Mouse (Mus musculus): Measurements from ENCODE around the gene Lxn. TPM values are rescaled to one million over a fixed set of nuclear protein-coding genes. Genes with fewer than 3 reads are reported as not detected.

Lxn gene
- 202 and 218 TPM in 2 replicates for polyA plus RNA-seq (2016; fragmentation: Nextera tagmentation; extraction: Ambion mirVana)

DNA sequence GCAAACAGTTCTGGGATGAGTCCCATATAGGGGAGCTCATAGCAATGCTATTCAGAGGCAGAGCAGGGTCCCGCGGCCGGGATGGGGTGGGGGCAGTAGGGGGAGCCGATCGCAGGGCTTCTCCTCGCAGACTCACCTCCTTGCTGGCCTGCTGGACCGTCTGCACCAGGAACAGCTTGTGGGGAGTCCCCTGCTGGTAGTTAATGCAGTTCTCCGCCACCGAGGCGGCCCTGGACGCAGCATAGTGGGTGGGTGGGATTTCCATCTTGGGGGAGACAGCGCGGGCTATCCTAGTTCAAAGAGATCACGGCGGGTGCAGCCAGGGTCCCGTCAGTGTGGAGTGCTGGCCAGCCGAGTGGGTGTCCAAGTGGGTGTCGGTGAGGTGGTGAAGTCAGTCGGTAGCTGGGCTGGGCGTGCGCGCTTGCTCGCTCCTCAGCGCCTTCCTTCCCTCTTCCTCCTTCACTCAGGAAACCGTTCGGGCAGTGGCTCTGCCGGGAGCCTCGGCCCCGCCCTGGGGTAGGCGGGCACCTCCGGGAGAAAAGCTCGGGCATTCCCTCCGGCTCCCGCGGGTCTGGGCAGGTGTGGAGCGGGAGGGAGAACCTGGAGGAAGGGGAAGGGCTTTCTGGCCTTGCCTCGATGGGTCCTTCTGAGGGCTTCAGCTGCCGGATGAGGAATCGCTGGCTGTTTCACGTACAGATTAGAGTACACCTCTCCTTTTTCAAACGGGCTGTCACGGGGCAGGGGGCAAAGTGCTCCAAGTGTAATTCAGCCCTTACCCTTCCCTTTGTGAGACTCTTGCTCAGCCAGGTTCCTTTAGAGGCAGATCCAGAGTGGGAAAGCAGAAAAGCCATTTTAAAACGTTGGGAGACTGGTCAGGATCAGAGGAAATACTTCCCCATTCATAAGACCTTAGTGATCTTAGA is at the start of gene Lxn:
TSS of gene Lxn (minus strand) at position 477 of the 923 bp plus-strand sequence.
- Histone ChIP-seq H3K27ac (peak within 1 kb of the TSS; percentile 38; the same call in 1 of the 2 replicates), H3K9me3 (no peaks in the 10 kb centered on the region), H3K27me3 (replicated peaks) (no peaks in the 10 kb centered on the region), H3K36me3 (peaks cover 22% of the 10 kb centered on the region), H3K4me2 (replicated peaks) (peak within 1 kb of the TSS; percentile 86), H3K4me3 (peak within 1 kb of the TSS; percentile 62), H3K9ac (peak within 1 kb of the TSS; percentile 77), H3K4me1 (peaks cover 12% of the 10 kb centered on the region)
- ATAC-seq (ENCODE audit: low FRiP score, low read depth) = peak; percentile 77
- WGBS = under 1% methylated on average over 38 of the region's 43 CpGs

DNA sequence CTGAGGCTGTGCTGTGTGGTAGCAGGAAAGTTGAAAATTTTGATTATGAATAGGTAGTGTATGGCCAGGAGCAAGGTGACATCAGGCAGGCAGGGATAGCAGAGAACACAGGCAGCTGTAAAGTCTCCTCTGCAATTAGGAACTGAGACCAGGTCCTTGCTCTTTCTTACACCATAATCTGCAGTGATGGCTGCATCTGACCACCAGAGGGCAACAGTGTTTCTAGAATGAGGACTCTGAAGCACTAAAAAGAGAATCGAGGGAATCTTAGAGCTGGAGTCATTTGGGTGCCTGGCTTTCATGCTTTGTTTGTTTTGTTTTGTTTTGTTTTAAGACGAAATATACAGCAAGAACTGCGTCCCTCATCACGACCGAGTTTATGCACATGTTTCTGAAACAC is 49.1 kb upstream of the Lxn start:
- Histone ChIP-seq H3K36me3 (no peaks in the 10 kb centered on the region), H3K9ac (no peak overlapping the region), H3K4me3 (no peak overlapping the region), H3K27me3 (replicated peaks) (peaks cover 15% of the 10 kb centered on the region), H3K9me3 (no peaks in the 10 kb centered on the region), H3K4me2 (replicated peaks) (no peak overlapping the region), H3K27ac (no peak overlapping the region), H3K4me1 (peaks cover 13% of the 10 kb centered on the region)
- WGBS = 3% methylated on average over 5 of the region's 5 CpGs
- peak; percentile 56 for ATAC-seq (ENCODE audit: low FRiP score, low read depth)

DNA sequence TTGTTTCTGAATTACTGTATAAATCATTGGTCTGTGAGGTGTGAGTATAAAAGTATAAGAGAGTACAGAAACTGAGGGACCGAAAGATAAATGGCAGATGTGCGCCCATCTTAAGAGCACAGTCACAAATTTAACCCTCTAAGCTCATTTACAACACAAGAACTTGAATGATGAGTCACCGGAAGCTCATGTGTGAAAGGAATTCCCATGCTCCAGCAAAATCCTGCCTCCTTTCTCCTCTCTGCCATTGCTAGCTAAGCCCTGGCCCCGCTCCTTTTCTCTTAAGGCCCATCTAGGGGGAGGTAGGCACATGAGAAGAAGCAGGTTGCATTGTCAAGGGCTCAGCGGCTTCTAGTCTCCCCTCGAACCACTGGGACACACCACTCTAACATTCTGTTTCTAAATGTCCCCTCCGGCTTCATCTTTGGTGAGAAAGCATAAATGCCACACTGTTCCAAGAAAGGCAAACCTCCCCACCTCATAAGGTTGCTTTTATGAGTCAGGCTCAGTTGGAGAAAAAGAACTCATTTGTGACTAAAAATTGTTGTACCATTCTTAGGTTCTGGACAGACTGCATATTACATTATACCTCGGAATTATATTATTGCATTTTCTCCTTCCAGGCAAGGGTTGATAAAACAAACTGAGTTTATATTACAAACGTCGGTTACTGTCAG is 44.6 kb upstream of the Lxn start:
- Histone ChIP-seq H3K4me3 (no peak overlapping the region), H3K9me3 (no peaks in the 10 kb centered on the region), H3K36me3 (no peaks in the 10 kb centered on the region), H3K4me2 (replicated peaks) (no peak overlapping the region), H3K27me3 (replicated peaks) (no peaks in the 10 kb centered on the region), H3K4me1 (no peaks in the 10 kb centered on the region), H3K9ac (no peak overlapping the region), H3K27ac (no peak overlapping the region)
- WGBS = 87% methylated on average over 10 of the region's 10 CpGs
- ATAC-seq (ENCODE audit: low FRiP score, low read depth) = no peak

DNA sequence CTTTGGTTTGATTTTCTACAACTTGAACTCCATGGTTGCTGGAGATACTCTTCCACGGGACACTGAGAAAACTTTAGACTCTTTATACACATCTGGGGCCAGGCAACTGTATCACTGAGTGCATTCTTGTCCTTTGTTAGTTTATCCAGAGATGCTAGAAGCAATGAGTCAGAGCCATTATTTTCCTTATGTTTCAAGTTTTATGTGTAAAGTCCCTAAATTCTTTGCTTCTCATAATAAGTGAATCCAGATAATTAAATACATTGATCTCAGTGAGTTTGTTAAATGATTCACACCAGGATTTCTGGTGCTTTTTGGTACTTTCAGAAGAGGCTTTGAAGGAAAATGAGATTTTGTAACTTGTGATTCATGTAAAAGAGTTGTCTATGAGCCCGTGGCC is 41.6 kb upstream of the Lxn start:
- Histone ChIP-seq H3K27ac (no peak overlapping the region), H3K4me2 (replicated peaks) (no peak overlapping the region), H3K4me1 (no peaks in the 10 kb centered on the region), H3K36me3 (no peaks in the 10 kb centered on the region), H3K27me3 (replicated peaks) (no peaks in the 10 kb centered on the region), H3K9me3 (no peaks in the 10 kb centered on the region), H3K4me3 (no peak overlapping the region), H3K9ac (no peak overlapping the region)
- no peak for ATAC-seq (ENCODE audit: low FRiP score, low read depth)
- 79% methylated on average over 2 of the region's 2 CpGs for WGBS

DNA sequence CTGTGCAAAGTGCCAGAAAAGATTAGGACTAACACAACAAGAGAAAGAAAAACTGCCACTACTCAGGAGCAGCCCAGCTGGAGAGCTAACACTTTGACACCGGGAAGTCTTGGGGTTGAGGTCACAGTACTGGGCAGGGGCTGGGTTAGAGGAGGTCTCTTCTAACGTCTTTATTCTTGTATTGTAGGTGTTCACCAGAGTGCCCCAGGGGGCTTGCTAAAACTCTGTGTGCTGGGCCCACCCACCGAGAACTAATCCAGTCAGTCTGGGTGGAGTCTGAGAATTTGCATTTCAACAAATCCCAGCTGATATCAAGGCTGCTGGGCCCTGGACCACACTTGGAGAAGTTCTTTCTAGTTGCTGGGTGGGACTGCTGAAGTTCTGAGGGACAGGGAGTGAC is 40.2 kb upstream of the Lxn start:
- WGBS = 11% methylated on average over 3 of the region's 3 CpGs
- Histone ChIP-seq H3K27ac (no peak overlapping the region), H3K4me1 (no peaks in the 10 kb centered on the region), H3K4me3 (no peak overlapping the region), H3K9me3 (no peaks in the 10 kb centered on the region), H3K9ac (no peak overlapping the region), H3K36me3 (no peaks in the 10 kb centered on the region), H3K4me2 (replicated peaks) (no peak overlapping the region), H3K27me3 (replicated peaks) (no peaks in the 10 kb centered on the region)
- no peak for ATAC-seq (ENCODE audit: low FRiP score, low read depth)

DNA sequence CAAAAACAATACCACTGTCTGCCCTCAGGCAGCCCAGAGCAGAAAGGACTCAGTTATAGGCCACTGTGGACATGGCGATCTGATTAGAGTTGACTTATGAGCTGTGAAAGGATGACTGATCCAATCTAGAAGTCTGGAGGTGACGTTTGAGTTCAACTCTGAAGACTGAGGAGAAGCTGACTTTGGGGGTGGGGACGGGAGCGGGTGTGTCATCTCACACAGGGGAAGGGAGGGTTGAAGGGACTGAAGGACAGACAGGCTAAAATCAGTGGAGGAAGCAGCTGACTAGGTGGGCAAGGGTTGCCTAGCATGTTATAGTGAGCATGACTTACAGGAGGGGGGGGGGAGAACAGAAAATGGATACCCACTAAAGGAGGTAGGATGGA is 35.7 kb upstream of the Lxn start:
- Histone ChIP-seq H3K9ac (no peak overlapping the region), H3K36me3 (no peaks in the 10 kb centered on the region), H3K27ac (no peak overlapping the region), H3K27me3 (replicated peaks) (no peaks in the 10 kb centered on the region), H3K4me2 (replicated peaks) (no peak overlapping the region), H3K4me3 (no peak overlapping the region), H3K9me3 (no peaks in the 10 kb centered on the region), H3K4me1 (no peaks in the 10 kb centered on the region)
- WGBS = 89% methylated on average over 4 of the region's 4 CpGs
- ATAC-seq (ENCODE audit: low FRiP score, low read depth) = no peak

DNA sequence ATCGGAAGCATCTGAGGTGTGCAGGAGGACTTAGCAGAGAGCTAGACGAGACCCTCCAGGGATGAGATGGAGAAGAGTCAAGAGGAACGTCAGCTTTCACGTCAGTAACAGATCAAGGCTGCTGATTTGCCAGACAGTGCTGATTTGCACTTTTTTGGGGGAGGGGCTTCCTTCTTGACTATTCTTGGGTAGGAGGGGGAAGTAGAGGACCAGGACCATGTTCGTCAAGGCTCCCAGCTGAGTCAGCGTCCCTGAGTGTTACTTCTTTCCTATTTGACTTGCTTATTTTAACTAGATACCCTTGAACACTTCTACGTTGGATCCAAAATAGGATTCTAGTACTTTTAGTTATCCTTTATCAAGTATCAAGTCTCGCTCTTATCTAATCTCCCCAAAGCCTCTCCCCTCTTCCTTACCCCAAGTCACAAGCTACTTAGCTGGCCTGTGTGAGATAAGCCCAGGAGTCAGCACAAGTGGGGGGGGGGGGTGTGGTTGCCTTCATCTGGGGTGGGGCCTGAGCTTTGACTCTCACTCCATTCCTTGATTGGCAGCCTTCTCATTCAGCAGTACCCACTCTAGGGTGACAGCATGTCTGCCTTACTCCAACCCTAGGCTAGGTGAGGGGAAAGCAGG is 35.2 kb upstream of the Lxn start:
- Histone ChIP-seq H3K36me3 (no peaks in the 10 kb centered on the region), H3K4me1 (no peaks in the 10 kb centered on the region), H3K9ac (no peak overlapping the region), H3K9me3 (no peaks in the 10 kb centered on the region), H3K4me2 (replicated peaks) (no peak overlapping the region), H3K27me3 (replicated peaks) (no peaks in the 10 kb centered on the region), H3K27ac (no peak overlapping the region), H3K4me3 (no peak overlapping the region)
- no peak for ATAC-seq (ENCODE audit: low FRiP score, low read depth)
- 90% methylated on average over 8 of the region's 8 CpGs for WGBS

DNA sequence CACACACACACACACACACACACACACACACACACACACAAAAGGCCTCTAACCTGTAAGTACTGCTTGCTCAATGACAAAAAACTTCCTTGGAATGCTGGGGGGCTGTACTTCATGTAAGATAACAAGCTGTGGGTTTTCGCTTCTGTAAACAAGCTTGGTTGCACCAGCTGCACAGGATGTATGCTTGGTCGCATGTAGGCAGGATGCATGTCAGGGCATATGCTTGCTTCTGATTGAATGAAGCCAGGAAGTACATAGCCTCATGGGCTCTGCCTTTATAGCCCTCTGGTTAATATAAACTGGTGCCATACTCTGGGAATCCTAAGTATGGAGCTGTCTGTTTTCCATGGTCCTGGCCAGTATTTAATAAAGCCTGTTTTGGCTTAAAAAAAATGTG is 34.3 kb upstream of the Lxn start:
- H3K27ac ChIP-seq = no peak overlapping the region
- WGBS = 79% methylated on average over 2 of the region's 2 CpGs

DNA sequence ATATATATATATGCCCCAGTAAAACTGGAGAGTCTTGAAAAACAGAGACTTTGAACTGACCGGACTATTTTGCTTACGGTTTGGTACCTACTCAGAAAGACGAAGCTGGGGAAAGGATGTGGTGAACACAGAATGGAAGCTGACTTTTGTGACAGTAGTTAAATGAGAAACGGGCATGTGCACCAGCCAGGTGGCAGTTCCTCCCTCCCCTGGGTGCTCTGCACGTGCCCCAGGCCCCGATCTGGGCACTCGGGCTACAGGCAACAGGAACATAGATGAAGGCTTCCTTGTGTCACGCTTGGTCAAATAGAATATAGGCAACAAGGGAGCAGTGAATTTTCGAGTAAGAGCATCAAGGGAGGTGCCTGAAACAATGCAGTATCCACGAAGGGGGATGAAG is 32.6 kb upstream of the Lxn start:
- 84% methylated on average over 10 of the region's 10 CpGs for WGBS
- no peak overlapping the region for H3K4me3 ChIP-seq
- H3K4me2 ChIP-seq (replicated peaks) = no peak overlapping the region
- H3K36me3 ChIP-seq = no peaks in the 10 kb centered on the region
- no peak overlapping the region for H3K9ac ChIP-seq
- no peaks in the 10 kb centered on the region for H3K9me3 ChIP-seq
- no peak overlapping the region for H3K27ac ChIP-seq
- ATAC-seq (ENCODE audit: low FRiP score, low read depth) = no peak
- no peaks in the 10 kb centered on the region for H3K27me3 ChIP-seq (replicated peaks)
- no peaks in the 10 kb centered on the region for H3K4me1 ChIP-seq

More for the DNA sequence above, 34.3 kb upstream of the Lxn start:
- Histone ChIP-seq H3K4me3 (no peak overlapping the region), H3K4me1 (no peaks in the 10 kb centered on the region), H3K4me2 (replicated peaks) (no peak overlapping the region), H3K9me3 (no peaks in the 10 kb centered on the region), H3K36me3 (no peaks in the 10 kb centered on the region), H3K9ac (no peak overlapping the region), H3K27me3 (replicated peaks) (no peaks in the 10 kb centered on the region)
- no peak for ATAC-seq (ENCODE audit: low FRiP score, low read depth)

DNA sequence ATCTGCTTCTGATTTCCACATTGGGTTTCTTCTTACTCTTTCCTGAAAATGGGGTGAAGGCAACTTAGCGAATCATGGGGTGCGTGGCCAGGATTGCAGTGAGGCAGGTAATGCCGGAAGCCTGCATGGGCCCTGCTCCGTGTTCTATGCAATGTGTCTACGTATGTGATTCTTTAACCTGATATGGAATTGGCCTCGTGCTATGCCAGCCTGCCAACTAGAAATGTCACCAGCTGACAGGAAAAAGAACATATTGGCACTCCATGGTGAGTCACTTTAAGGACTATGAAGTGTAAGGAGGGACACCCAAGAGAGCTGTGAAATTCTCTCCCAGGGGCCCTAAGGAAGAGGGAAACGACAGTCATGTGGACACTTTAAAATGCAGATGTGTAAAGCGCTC is 29.4 kb upstream of the Lxn start:
- no peak overlapping the region for H3K9ac ChIP-seq
- WGBS = 83% methylated on average over 8 of the region's 8 CpGs
- no peak overlapping the region for H3K4me2 ChIP-seq (replicated peaks)
- H3K36me3 ChIP-seq = no peaks in the 10 kb centered on the region
- H3K27ac ChIP-seq = no peak overlapping the region
- no peak for ATAC-seq (ENCODE audit: low FRiP score, low read depth)
- H3K27me3 ChIP-seq (replicated peaks) = no peaks in the 10 kb centered on the region
- no peak overlapping the region for H3K4me3 ChIP-seq
- no peaks in the 10 kb centered on the region for H3K4me1 ChIP-seq
- no peaks in the 10 kb centered on the region for H3K9me3 ChIP-seq

DNA sequence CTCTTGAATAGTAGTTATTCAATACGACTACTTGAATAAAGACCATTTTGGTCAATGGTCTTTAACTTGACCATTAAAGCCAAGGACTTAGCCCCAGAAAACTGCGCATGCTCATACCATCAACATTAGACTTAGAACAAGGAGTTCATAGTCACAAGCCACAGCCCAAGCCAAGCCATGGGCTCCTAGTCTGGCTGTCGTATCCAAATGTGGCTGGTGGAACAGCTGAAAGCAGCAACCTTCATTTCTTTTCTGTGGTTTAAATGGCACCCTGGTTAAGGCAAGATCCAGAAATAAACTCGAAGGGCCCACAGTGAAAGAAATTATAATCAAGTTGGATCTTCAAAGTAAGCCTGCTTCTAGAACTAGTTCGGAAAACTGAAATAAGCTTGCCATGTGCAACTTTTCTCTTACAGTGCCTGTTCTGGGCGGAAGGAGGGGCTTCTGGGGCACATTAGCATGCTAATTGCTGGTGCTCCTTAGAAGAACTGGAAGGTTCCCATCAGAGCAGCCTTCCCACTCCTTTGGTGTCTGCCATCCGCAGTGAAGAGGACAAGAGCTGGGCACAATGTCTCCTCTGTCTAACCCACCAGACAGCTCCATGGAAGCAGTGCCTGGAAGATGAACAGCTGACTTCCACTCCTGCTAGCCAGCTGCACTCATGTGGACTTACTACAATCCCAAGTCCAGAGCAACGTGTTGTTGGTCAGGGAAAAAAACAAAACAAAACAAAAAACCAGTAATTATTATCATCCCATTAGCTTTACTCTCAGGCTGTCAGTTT is 28.6 kb upstream of the Lxn start:
- H3K27me3 ChIP-seq (replicated peaks) = no peaks in the 10 kb centered on the region
- no peak for ATAC-seq (ENCODE audit: low FRiP score, low read depth)
- H3K36me3 ChIP-seq = no peaks in the 10 kb centered on the region
- no peaks in the 10 kb centered on the region for H3K4me1 ChIP-seq
- 83% methylated on average over 8 of the region's 8 CpGs for WGBS
- H3K4me3 ChIP-seq = no peak overlapping the region
- H3K9ac ChIP-seq = no peak overlapping the region
- no peak overlapping the region for H3K27ac ChIP-seq
- no peaks in the 10 kb centered on the region for H3K9me3 ChIP-seq
- H3K4me2 ChIP-seq (replicated peaks) = no peak overlapping the region

DNA sequence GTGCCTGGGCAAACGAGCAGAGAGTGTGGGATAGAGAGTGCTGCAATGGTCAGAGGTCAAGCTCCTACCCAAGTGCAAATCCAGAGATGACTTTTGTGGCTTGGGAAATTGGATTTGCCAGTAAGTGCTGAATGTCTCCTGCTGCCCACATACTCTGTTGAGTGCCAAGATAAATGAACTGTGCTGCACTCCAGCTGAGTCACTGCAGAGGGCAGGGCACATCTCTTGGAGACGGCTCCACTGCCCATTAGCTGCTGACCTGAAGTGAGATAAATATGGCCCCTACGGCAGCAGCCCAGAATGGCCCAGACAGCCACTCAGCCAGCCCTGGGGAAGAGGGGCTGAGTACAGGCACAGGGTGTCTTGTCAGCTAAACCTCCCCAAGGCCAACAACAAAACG is 26.4 kb upstream of the Lxn start:
- WGBS = 53% methylated on average over 4 of the region's 4 CpGs
- H3K27ac ChIP-seq = no peak overlapping the region
- no peak overlapping the region for H3K9ac ChIP-seq
- no peak for ATAC-seq (ENCODE audit: low FRiP score, low read depth)
- H3K9me3 ChIP-seq = no peaks in the 10 kb centered on the region
- H3K4me2 ChIP-seq (replicated peaks) = no peak overlapping the region
- H3K4me1 ChIP-seq = no peaks in the 10 kb centered on the region
- no peaks in the 10 kb centered on the region for H3K36me3 ChIP-seq
- no peak overlapping the region for H3K4me3 ChIP-seq
- no peaks in the 10 kb centered on the region for H3K27me3 ChIP-seq (replicated peaks)

Measured in neural tube, embryonic 12.5 days (tissue).